Mouse (Mus musculus) adrenal gland, postnatal 4 days (tissue): Measurements from ENCODE around the gene Galnt2. TPM values are rescaled to one million over a fixed set of nuclear protein-coding genes. Genes with fewer than 3 reads are reported as not detected.

Source experiments
- DNase-seq, 2 experiments: peaks; one replicate each; pipeline ENCODE4 v3.0.0; 2021 to 2022; ENCODE audit warnings: low spot score in 2 of 2, mixed read lengths in 2 of 2
- total RNA-seq, 2 experiments: library from RNA; stranded (reverse); gene quantifications; 2 replicates each; pipeline ENCODE4 v1.2.3; 2021

Gene Galnt2
- total RNA-seq, 2 experiments from 2014 or later, result 65.3 to 81.1 TPM

- no peak for DNase-seq
Measured at GRCm38 (mm10) chr8:124362589-124362988, 131.4 kb downstream of the Galnt2 start.

- no peak for DNase-seq
Measured at GRCm38 (mm10) chr8:124363337-124363736, 132.1 kb downstream of the Galnt2 start.

- DNase-seq, result peak in 1 of 2 experiments; percentile 36
Measured at GRCm38 (mm10) chr8:124368213-124368612, 137.0 kb downstream of the Galnt2 start.

- DNase-seq, result no peak
Measured at GRCm38 (mm10) chr8:124370422-124371183, 139.4 kb downstream of the Galnt2 start.

- no peak for DNase-seq
Measured at GRCm38 (mm10) chr8:124371410-124372123, 140.4 kb downstream of the Galnt2 start.

GRCm38 (mm10) chr8:124373753-124374152 lies 142.6 kb downstream of the Galnt2 start:
- no peak for DNase-seq

GRCm38 (mm10) chr8:124375168-124375567 lies 144.0 kb downstream of the Galnt2 start:
- no peak for DNase-seq

- DNase-seq, result no peak
Measured at GRCm38 (mm10) chr8:124375727-124376126, 144.5 kb downstream of the Galnt2 start.

GRCm38 (mm10) chr8:124376406-124376805 lies 145.2 kb downstream of the Galnt2 start:
- no peak for DNase-seq

- no peak for DNase-seq
Measured at GRCm38 (mm10) chr8:124379289-124379688, 148.1 kb downstream of the Galnt2 start.

- DNase-seq, result no peak
Measured at GRCm38 (mm10) chr8:124382235-124382634, 151.0 kb downstream of the Galnt2 start.

- no peak for DNase-seq
Measured at GRCm38 (mm10) chr8:124384336-124384735, 153.1 kb downstream of the Galnt2 start.

GRCm38 (mm10) chr8:124386225-124386899 lies 155.2 kb downstream of the Galnt2 start:
- no peak for DNase-seq

- DNase-seq, result no peak
Measured at GRCm38 (mm10) chr8:124389495-124389894, 158.3 kb downstream of the Galnt2 start.

GRCm38 (mm10) chr8:124391191-124391590 lies 160.0 kb downstream of the Galnt2 start:
- no peak for DNase-seq

- no peak for DNase-seq
Measured at GRCm38 (mm10) chr8:124392271-124393012, 161.3 kb downstream of the Galnt2 start.

GRCm38 (mm10) chr8:124393013-124393412 lies 161.8 kb downstream of the Galnt2 start:
- no peak for DNase-seq

GRCm38 (mm10) chr8:124393927-124394326 lies 162.7 kb downstream of the Galnt2 start:
- DNase-seq, result no peak

GRCm38 (mm10) chr8:124394951-124395350 lies 163.8 kb downstream of the Galnt2 start:
- DNase-seq, result no peak
